Mouse (Mus musculus) hindbrain, embryonic 15.5 days (tissue): ENCODE measurements around the gene Dmtf1. TPM values are rescaled to one million over a fixed set of nuclear protein-coding genes. Genes with fewer than 3 reads are reported as not detected.

Source experiments
- ATAC-seq: fragments of 200-750 bp; cut with Nextera tagmentation; 2 replicates; pipeline ENCODE4 v1.8.0; 2017; ENCODE audit warnings: low read depth, moderate number of reproducible peaks, moderate TSS enrichment; ENCODE audit not compliant: low FRiP score
- H3K27ac ChIP-seq: fragments of 300-500 bp; sonication (generic); replicated peaks from 2 replicates; pipeline ENCODE4 v1.5.1; 2015; ENCODE audit warnings: mild to moderate bottlenecking, inconsistent platforms
- H3K27me3 ChIP-seq: fragments of 300-500 bp; sonication (generic); 2 replicates; pipeline ENCODE4 v1.6.1; 2015; ENCODE audit warnings: control low read depth, inconsistent platforms
- H3K36me3 ChIP-seq: fragments of 300-500 bp; sonication (generic); 2 replicates; pipeline ENCODE4 v1.6.1; 2015; ENCODE audit warnings: control low read depth, inconsistent platforms
- H3K4me1 ChIP-seq: fragments of 300-500 bp; sonication (generic); replicated peaks from 2 replicates; pipeline ENCODE4 v1.6.1; 2015; ENCODE audit warnings: control low read depth, inconsistent platforms
- H3K4me2 ChIP-seq: fragments of 300-500 bp; sonication (generic); 2 replicates; pipeline ENCODE4 v1.6.1; 2015; ENCODE audit warnings: moderate library complexity, mild to moderate bottlenecking, inconsistent platforms
- H3K4me3 ChIP-seq: fragments of 300-500 bp; sonication (generic); 2 replicates; pipeline ENCODE4 v1.5.1; 2015; ENCODE audit warnings: mild to moderate bottlenecking, inconsistent platforms
- H3K9ac ChIP-seq: fragments of 300-500 bp; sonication (generic); 2 replicates; pipeline ENCODE4 v1.6.1; 2015; ENCODE audit warnings: inconsistent platforms
- H3K9me3 ChIP-seq: fragments of 300-500 bp; sonication (generic); 2 replicates; pipeline ENCODE4 v1.6.1; 2016; ENCODE audit warnings: control low read depth, inconsistent platforms
- WGBS: fragments of 180-500 bp; shearing (Covaris S2); methylation state at CpG from one replicate; pipeline ENCODE4 v1.1.7; 2015; 5-methylcytosine and 5-hydroxymethylcytosine counted together
- polyA plus RNA-seq: library from polyadenylated mRNA; unstranded; fragments of >200 nt; fragmentation: Nextera tagmentation; extraction: Ambion mirVana; gene quantifications from 2 replicates; pipeline ENCODE4 v1.2.1, GENCODE M21; 2015

Gene Dmtf1
- polyA plus RNA-seq, 1 experiment from 2014 or later: 55.8 TPM

- no peak overlapping the region for H3K27ac ChIP-seq
- H3K9me3 ChIP-seq: no peaks in the 10 kb centered on the region
- WGBS: 95% methylated on average over 6 of the region's 6 CpGs
- no peaks in the 10 kb centered on the region for H3K27me3 ChIP-seq
- no peak overlapping the region for H3K4me2 ChIP-seq
- H3K36me3 ChIP-seq: peaks cover 32% of the 10 kb centered on the region
- no peak for ATAC-seq
- no peaks in the 10 kb centered on the region for H3K4me1 ChIP-seq
- no peak overlapping the region for H3K4me3 ChIP-seq
- H3K9ac ChIP-seq: no peak overlapping the region
These were observed 19.2 kb downstream of the Dmtf1 start for GRCm38 (mm10) chr5:9142376-9142775.

DNA sequence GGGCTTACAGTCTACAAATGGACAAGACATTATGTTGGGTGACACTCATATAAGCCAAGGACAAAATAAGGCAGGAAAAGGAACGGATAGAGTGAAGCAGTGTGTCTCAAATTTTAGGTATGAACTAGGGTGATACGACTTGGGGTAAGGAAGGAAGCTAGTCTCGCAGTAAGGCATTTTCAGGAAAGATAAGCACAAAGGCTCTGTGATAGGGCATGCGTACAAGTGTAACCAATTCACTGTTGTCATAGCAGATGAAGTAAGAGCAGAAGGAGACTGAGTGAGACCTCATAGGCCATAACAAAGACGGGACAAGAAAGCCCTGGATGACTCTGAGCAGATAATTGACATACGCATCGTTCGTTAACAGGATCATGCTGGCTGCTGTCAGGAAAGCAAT, 20.9 kb downstream of the Dmtf1 start:
- H3K27ac ChIP-seq: no peak overlapping the region
- H3K4me3 ChIP-seq: no peak overlapping the region
- H3K9ac ChIP-seq: no peak overlapping the region
- peaks cover 32% of the 10 kb centered on the region for H3K36me3 ChIP-seq
- no peaks in the 10 kb centered on the region for H3K27me3 ChIP-seq
- ATAC-seq: no peak
- no peaks in the 10 kb centered on the region for H3K4me1 ChIP-seq
- H3K9me3 ChIP-seq: no peaks in the 10 kb centered on the region
- no peak overlapping the region for H3K4me2 ChIP-seq
- 91% methylated on average over 8 of the region's 8 CpGs for WGBS

- Histone ChIP-seq H3K9me3 (no peaks in the 10 kb centered on the region), H3K4me3 (no peak overlapping the region), H3K27ac (no peak overlapping the region), H3K4me1 (no peaks in the 10 kb centered on the region), H3K36me3 (peaks cover 31% of the 10 kb centered on the region), H3K27me3 (no peaks in the 10 kb centered on the region), H3K4me2 (no peak overlapping the region), H3K9ac (no peak overlapping the region)
- WGBS: 84% methylated on average over 3 of the region's 3 CpGs
- ATAC-seq: no peak
These were observed 26.0 kb downstream of the Dmtf1 start for GRCm38 (mm10) chr5:9135588-9135987.

- no peak overlapping the region for H3K4me3 ChIP-seq
- no peaks in the 10 kb centered on the region for H3K4me1 ChIP-seq
- H3K27ac ChIP-seq: no peak overlapping the region
- H3K9ac ChIP-seq: no peak overlapping the region
- no peaks in the 10 kb centered on the region for H3K9me3 ChIP-seq
- ATAC-seq: no peak
- 81% methylated on average over 7 of the region's 7 CpGs for WGBS
- H3K27me3 ChIP-seq: no peaks in the 10 kb centered on the region
- H3K4me2 ChIP-seq: no peak overlapping the region
- H3K36me3 ChIP-seq: peaks cover 47% of the 10 kb centered on the region
These were observed 29.8 kb downstream of the Dmtf1 start for GRCm38 (mm10) chr5:9131786-9132185.

GRCm38 (mm10) chr5:9128566-9128965, 33.0 kb downstream of the Dmtf1 start:
- H3K9me3 ChIP-seq: no peaks in the 10 kb centered on the region
- no peak overlapping the region for H3K9ac ChIP-seq
- H3K36me3 ChIP-seq: peaks cover 62% of the 10 kb centered on the region
- no peak overlapping the region for H3K4me2 ChIP-seq
- 94% methylated on average over 12 of the region's 12 CpGs for WGBS
- no peaks in the 10 kb centered on the region for H3K4me1 ChIP-seq
- ATAC-seq: no peak
- no peak overlapping the region for H3K4me3 ChIP-seq
- H3K27me3 ChIP-seq: no peaks in the 10 kb centered on the region
- H3K27ac ChIP-seq: no peak overlapping the region

GRCm38 (mm10) chr5:9124134-9124533, 37.4 kb downstream of the Dmtf1 start:
- Histone ChIP-seq H3K4me1 (no peaks in the 10 kb centered on the region), H3K4me3 (no peak overlapping the region), H3K9me3 (no peaks in the 10 kb centered on the region), H3K4me2 (no peak overlapping the region), H3K9ac (no peak overlapping the region), H3K27ac (no peak overlapping the region), H3K27me3 (no peaks in the 10 kb centered on the region), H3K36me3 (peaks cover 81% of the 10 kb centered on the region)
- WGBS: 91% methylated on average over 2 of the region's 2 CpGs
- no peak for ATAC-seq

GRCm38 (mm10) chr5:9114162-9114561, 47.4 kb downstream of the Dmtf1 start:
- Histone ChIP-seq H3K9ac (no peak overlapping the region), H3K36me3 (peaks cover 24% of the 10 kb centered on the region), H3K27ac (no peak overlapping the region), H3K9me3 (no peaks in the 10 kb centered on the region), H3K4me3 (no peak overlapping the region), H3K4me1 (no peaks in the 10 kb centered on the region), H3K4me2 (no peak overlapping the region), H3K27me3 (no peaks in the 10 kb centered on the region)
- peak; percentile 69; the same call in 1 of the 2 replicates for ATAC-seq
- 37% methylated on average over 6 of the region's 6 CpGs for WGBS

DNA sequence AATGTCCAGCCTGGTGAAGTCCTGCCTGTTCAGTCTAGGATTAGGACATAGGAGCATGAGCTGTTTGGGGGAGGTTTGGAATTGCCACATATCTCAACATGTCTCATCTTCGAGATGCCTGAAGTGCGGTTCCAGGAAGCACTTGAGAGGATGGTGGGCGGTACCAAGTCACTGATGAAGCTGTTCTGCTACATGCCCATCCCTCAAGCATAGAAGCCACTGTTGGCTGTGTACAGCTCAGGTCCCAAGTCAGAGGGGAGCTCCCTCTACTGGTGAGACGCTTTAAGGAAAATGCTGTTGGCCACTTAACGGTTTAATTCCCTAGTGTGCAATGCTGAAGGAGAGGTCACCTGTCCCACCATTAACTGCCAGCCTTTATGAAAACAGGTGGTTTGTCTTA, 49.8 kb downstream of the Dmtf1 start:
- H3K4me2 ChIP-seq: no peak overlapping the region
- no peaks in the 10 kb centered on the region for H3K27me3 ChIP-seq
- no peaks in the 10 kb centered on the region for H3K9me3 ChIP-seq
- no peak overlapping the region for H3K9ac ChIP-seq
- ATAC-seq: peak; percentile 57; the same call in 1 of the 2 replicates
- H3K36me3 ChIP-seq: 0 out of 2 replicates have a peak, but pooled peaks cover 4% of the 10 kb centered on the region
- H3K4me1 ChIP-seq: no peaks in the 10 kb centered on the region
- H3K27ac ChIP-seq: no peak overlapping the region
- no peak overlapping the region for H3K4me3 ChIP-seq
- WGBS: 17% methylated on average over 5 of the region's 5 CpGs

DNA sequence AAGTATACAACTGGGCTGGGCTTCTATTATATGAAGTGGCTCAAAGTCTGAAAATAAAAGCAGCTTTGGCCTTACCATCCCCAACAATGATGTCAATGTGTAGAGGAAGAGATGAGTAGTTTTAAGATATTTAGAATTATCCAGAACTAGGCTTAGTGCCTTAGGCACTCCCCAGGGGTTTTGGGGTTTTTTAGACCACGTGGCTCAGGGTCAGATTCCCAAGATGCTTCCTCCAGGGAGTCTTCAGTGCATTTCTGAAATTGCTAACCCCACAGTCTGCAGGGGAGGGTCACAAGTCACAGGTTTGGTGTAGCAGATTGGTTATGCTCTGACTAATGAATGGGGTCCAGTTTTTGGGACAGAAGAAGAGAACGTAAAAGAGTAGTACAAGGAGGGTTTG, 50.3 kb downstream of the Dmtf1 start:
- no peaks in the 10 kb centered on the region for H3K27me3 ChIP-seq
- H3K4me1 ChIP-seq: no peaks in the 10 kb centered on the region
- H3K9me3 ChIP-seq: no peaks in the 10 kb centered on the region
- 0 out of 2 replicates have a peak, but pooled peaks cover 1% of the 10 kb centered on the region for H3K36me3 ChIP-seq
- no peak overlapping the region for H3K4me2 ChIP-seq
- H3K4me3 ChIP-seq: no peak overlapping the region
- ATAC-seq: no peak
- 55% methylated on average over 2 of the region's 2 CpGs for WGBS
- H3K27ac ChIP-seq: no peak overlapping the region
- no peak overlapping the region for H3K9ac ChIP-seq

DNA sequence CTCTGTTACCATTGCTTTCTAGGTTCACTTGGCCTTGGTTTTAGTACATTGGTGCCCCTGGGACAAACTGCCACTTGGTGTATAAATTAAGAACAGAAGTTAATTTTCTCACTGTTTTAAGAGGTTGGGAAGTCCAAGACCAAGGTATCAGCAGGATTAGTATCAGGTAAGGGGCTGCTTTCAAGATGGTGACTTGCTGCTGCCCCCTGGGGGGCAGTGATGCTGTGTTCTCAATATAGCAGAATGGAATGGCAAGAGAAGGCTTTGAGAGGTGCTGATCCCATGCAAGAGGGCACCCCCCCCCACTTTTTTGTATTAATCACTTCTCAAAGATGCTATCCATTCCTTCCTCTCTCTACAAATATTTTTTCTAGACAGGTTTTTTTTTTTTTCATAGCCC, 52.0 kb downstream of the Dmtf1 start:
- H3K27ac ChIP-seq: no peak overlapping the region
- H3K9ac ChIP-seq: no peak overlapping the region
- H3K4me1 ChIP-seq: no peaks in the 10 kb centered on the region
- no peaks in the 10 kb centered on the region for H3K27me3 ChIP-seq
- H3K4me2 ChIP-seq: no peak overlapping the region
- no peaks in the 10 kb centered on the region for H3K36me3 ChIP-seq
- H3K4me3 ChIP-seq: no peak overlapping the region
- no peaks in the 10 kb centered on the region for H3K9me3 ChIP-seq
- no peak for ATAC-seq

GRCm38 (mm10) chr5:9108490-9108889, 53.1 kb downstream of the Dmtf1 start:
- 93% methylated on average over 5 of the region's 5 CpGs for WGBS
- no peak overlapping the region for H3K27ac ChIP-seq

DNA sequence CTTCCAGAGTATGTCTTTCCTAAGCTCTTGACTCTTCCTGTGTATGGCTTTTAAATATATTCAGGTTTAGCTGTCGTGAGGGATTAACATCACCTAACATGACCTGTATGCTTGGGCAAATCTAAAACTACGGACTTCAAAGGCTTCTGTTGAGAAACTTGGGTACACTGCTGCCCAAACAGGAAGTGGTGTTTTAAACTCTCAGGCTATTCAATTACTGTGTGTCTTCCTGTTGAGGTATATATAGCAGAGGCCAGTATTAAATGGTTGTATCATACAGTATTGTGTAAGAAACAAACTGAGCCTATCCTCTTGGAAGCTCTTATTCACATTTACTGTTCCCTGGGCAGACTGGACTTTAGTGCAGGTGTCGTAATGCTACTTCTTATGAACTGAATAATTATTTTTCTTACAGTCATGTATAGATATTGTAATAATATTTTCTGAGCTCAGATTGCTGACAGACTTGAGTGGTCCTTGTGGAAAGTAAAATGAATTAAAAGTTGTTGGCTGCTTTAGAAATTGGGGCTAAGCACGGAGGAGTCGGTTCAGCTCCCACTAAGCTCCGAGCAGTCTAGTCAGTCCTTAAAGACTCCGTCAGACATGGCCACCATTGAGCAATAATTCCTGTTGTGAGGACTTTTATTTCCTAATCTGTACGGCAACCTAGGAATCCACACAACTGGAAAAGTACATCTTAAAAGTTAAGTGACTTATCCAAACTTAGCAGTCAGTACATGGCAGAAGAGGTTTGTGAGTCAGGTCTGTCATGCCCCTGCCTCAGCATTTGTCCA, 54.1 kb downstream of the Dmtf1 start:
- Histone ChIP-seq H3K36me3 (no peaks in the 10 kb centered on the region), H3K9ac (no peak overlapping the region), H3K4me1 (no peaks in the 10 kb centered on the region), H3K9me3 (no peaks in the 10 kb centered on the region), H3K27ac (no peak overlapping the region), H3K4me2 (no peak overlapping the region), H3K27me3 (no peaks in the 10 kb centered on the region), H3K4me3 (no peak overlapping the region)
- ATAC-seq: no peak
- WGBS: 86% methylated on average over 8 of the region's 8 CpGs

More at GRCm38 (mm10) chr5:9108490-9108889, 53.1 kb downstream of the Dmtf1 start:
- Histone ChIP-seq H3K4me2 (no peak overlapping the region), H3K9me3 (no peaks in the 10 kb centered on the region), H3K4me1 (no peaks in the 10 kb centered on the region), H3K4me3 (no peak overlapping the region), H3K36me3 (no peaks in the 10 kb centered on the region), H3K9ac (no peak overlapping the region), H3K27me3 (no peaks in the 10 kb centered on the region)
- no peak for ATAC-seq

- ATAC-seq: no peak
- no peaks in the 10 kb centered on the region for H3K36me3 ChIP-seq
- H3K4me3 ChIP-seq: no peak overlapping the region
- no peaks in the 10 kb centered on the region for H3K27me3 ChIP-seq
- H3K9me3 ChIP-seq: no peaks in the 10 kb centered on the region
- WGBS: 87% methylated on average over 6 of the region's 6 CpGs
- no peak overlapping the region for H3K9ac ChIP-seq
- no peak overlapping the region for H3K4me2 ChIP-seq
- H3K27ac ChIP-seq: no peak overlapping the region
- no peaks in the 10 kb centered on the region for H3K4me1 ChIP-seq
These were observed 54.8 kb downstream of the Dmtf1 start for GRCm38 (mm10) chr5:9106806-9107205.
